Mouse (Mus musculus): ENCODE data around the gene Xpnpep1. TPM values are rescaled to one million over a fixed set of nuclear protein-coding genes. Genes with fewer than 3 reads are reported as not detected.

The Xpnpep1 gene
- polyA plus RNA-seq, 1 experiment from 2014 or later = 168 TPM

DNA sequence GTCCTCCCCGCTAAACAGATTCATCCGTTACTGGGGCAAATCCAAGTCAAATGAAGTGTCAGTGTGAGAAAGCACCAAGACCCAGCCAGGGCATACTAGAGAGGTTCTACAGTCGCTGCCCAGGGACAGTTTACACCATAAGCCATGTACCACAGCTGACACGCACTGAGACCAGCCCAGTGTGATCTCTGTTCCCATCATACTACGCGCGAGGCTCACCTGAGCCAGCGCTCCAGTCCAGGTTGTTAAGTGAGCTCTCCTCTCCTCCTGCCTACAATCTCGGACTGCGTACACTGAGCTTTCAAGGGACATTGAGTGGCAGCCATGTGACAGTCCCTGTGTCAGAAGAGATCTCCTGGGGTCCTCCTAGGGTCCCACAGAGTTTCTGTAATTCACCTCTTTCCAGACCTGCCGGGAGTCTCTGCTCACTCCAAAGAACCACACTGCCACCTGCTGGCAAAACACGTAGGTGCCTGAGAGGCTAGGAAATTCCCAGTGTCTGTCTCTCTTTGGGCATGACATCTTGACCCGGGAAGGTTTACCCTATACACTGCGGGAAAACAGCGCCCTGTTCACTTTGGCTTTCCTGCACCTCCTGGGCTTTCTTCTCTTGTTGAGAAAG lies 64.3 kb downstream of the Xpnpep1 start:
- H3K9ac ChIP-seq (ENCODE audit: low read length) = no peak overlapping the region
- no peaks in the 10 kb centered on the region for H3K36me3 ChIP-seq (ENCODE audit: control insufficient read depth, insufficient read depth, low read length)
- H3K9me3 ChIP-seq (ENCODE audit: control insufficient read depth, low read length) = no peaks in the 10 kb centered on the region
- ATAC-seq (ENCODE audit: insufficient read depth, low FRiP score, low TSS enrichment) (peak; percentile 60), DNase-seq (ENCODE audit: low spot score) (peak; percentile 78)
- 53% methylated on average over 15 of the region's 15 CpGs for WGBS
- H3K27me3 ChIP-seq (ENCODE audit: control insufficient read depth, insufficient read depth, low read length) = no peaks in the 10 kb centered on the region
- no peak overlapping the region for H3K27ac ChIP-seq (ENCODE audit: low read depth, low read length)
- H3K4me3 ChIP-seq (ENCODE audit: low read depth, low read length) = no peak overlapping the region
- no peak overlapping the region for H3K4me2 ChIP-seq (ENCODE audit: low read depth)
- H3K4me1 ChIP-seq (ENCODE audit: control insufficient read depth, insufficient read depth, low read length) = no peaks in the 10 kb centered on the region

GRCm38 (mm10) chr19:52966339-52966738 lies 73.7 kb downstream of the Xpnpep1 start:
- Histone ChIP-seq H3K4me2 (ENCODE audit: low read depth) (no peak overlapping the region), H3K27ac (ENCODE audit: low read depth, low read length) (no peak overlapping the region), H3K36me3 (ENCODE audit: control insufficient read depth, insufficient read depth, low read length) (no peaks in the 10 kb centered on the region), H3K27me3 (ENCODE audit: control insufficient read depth, insufficient read depth, low read length) (no peaks in the 10 kb centered on the region), H3K9ac (ENCODE audit: low read length) (no peak overlapping the region), H3K9me3 (ENCODE audit: control insufficient read depth, low read length) (no peaks in the 10 kb centered on the region), H3K4me1 (ENCODE audit: control insufficient read depth, insufficient read depth, low read length) (no peaks in the 10 kb centered on the region), H3K4me3 (ENCODE audit: low read depth, low read length) (no peak overlapping the region)
- DNase-seq (ENCODE audit: low spot score) = no peak
- no peak for ATAC-seq (ENCODE audit: insufficient read depth, low FRiP score, low TSS enrichment)
- WGBS = 57% methylated on average over 8 of the region's 8 CpGs

DNA sequence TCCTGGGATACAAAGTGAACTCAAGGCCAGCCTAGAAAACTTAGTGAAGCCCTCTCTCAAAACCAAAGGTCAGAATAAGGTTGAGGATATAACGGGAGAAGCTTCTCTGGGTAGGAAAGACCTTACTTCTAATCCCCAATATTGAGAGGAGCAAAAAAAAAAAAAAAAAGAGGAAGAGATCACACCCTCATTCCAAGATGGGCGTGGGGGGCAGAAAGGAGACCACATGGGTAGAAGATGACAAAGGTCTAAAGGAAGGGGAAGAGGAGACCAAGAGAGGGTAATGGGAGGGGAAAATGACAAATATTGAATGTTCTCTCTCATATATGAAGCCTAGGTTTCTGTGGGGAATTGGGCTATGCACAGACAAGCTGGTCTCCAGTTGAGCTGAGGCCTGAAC lies 77.3 kb downstream of the Xpnpep1 start:
- Histone ChIP-seq H3K27ac (ENCODE audit: low read depth, low read length) (no peak overlapping the region), H3K4me1 (ENCODE audit: control insufficient read depth, insufficient read depth, low read length) (no peaks in the 10 kb centered on the region), H3K4me2 (ENCODE audit: low read depth) (no peak overlapping the region), H3K9ac (ENCODE audit: low read length) (no peak overlapping the region), H3K27me3 (ENCODE audit: control insufficient read depth, insufficient read depth, low read length) (no peaks in the 10 kb centered on the region), H3K4me3 (ENCODE audit: low read depth, low read length) (no peak overlapping the region), H3K36me3 (ENCODE audit: control insufficient read depth, insufficient read depth, low read length) (no peaks in the 10 kb centered on the region), H3K9me3 (ENCODE audit: control insufficient read depth, low read length) (no peaks in the 10 kb centered on the region)
- WGBS = 89% methylated on average over 2 of the region's 2 CpGs
- DNase-seq (ENCODE audit: low spot score) (no peak), ATAC-seq (ENCODE audit: insufficient read depth, low FRiP score, low TSS enrichment) (no peak)

DNA sequence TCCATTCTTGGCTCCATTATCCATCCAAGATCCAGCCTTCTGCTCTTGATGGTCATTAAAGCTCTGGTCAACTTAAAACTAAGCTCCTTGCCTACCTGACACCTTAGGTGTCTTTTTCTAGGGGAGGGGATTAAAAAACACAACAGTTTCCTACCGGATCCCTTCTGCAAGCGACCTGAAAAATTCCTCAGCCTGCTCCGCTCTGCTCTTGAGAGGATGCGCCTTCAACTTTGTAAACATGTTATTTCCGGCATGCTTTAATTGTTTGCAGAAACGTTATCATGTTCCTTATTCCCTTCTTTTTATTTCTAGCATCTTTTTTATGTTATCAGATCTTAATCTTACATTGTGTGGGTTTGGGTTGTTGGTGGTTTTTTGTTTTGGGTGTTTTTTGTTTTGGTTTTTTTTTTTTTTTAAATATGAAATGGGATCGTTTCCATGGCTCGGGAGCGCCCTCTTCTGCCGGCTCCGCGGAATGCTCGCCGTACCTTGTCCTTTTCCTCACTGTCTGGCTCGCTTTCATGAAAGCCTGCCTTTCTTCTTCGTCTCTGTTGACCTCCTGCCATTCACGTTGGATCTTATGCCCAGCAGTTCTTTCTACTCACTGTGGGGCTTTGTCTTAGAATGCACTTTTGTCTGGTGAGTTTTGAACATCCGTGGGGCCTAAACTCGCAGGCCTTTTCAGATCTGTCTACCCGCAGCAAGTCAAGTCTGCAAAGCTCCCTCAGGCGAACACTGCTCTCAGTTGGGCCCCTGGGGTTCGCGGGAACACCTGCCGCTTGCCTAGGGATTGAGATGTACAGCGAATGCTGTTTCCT lies 117.1 kb downstream of the Xpnpep1 start:
- no peaks in the 10 kb centered on the region for H3K4me1 ChIP-seq (ENCODE audit: control insufficient read depth, insufficient read depth, low read length)
- ATAC-seq (ENCODE audit: insufficient read depth, low FRiP score, low TSS enrichment) = peak; percentile 51
- peak overlapping the region; percentile 28 for H3K4me2 ChIP-seq (ENCODE audit: low read depth)
- no peak overlapping the region for H3K27ac ChIP-seq (ENCODE audit: low read depth, low read length)
- no peak overlapping the region for H3K9ac ChIP-seq (ENCODE audit: low read length)
- no peaks in the 10 kb centered on the region for H3K36me3 ChIP-seq (ENCODE audit: control insufficient read depth, insufficient read depth, low read length)
- WGBS = 14% methylated on average over 25 of the region's 25 CpGs
- DNase-seq (ENCODE audit: low spot score) = peak; percentile 75
- no peak overlapping the region for H3K4me3 ChIP-seq (ENCODE audit: low read depth, low read length)
- no peaks in the 10 kb centered on the region for H3K27me3 ChIP-seq (ENCODE audit: control insufficient read depth, insufficient read depth, low read length)
- H3K9me3 ChIP-seq (ENCODE audit: control insufficient read depth, low read length) = no peaks in the 10 kb centered on the region

DNA sequence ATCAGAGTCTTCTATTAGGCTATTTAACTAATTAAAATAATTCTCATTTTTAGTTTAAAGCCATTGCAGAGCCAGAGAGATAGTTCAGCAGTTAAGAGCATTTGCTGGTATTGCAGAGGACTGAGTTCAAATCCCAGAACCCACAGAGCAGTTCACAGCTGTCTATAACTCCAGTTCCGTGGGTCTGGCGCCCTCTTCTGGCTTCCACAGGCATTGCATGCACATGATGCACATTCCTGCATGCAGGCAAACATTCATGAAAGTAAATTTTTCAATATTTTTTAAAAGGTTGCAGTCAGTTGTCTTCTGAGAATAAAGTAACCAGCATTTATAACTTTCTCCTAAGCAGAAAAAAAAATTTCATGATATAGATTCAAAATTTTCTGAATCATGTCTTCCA lies 135.8 kb downstream of the Xpnpep1 start:
- Histone ChIP-seq H3K4me1 (ENCODE audit: control insufficient read depth, insufficient read depth, low read length) (no peaks in the 10 kb centered on the region), H3K27ac (ENCODE audit: low read depth, low read length) (no peak overlapping the region), H3K36me3 (ENCODE audit: control insufficient read depth, insufficient read depth, low read length) (no peaks in the 10 kb centered on the region), H3K9ac (ENCODE audit: low read length) (no peak overlapping the region), H3K9me3 (ENCODE audit: control insufficient read depth, low read length) (no peaks in the 10 kb centered on the region), H3K4me2 (ENCODE audit: low read depth) (no peak overlapping the region), H3K4me3 (ENCODE audit: low read depth, low read length) (no peak overlapping the region), H3K27me3 (ENCODE audit: control insufficient read depth, insufficient read depth, low read length) (no peaks in the 10 kb centered on the region)
- DNase-seq (ENCODE audit: low spot score) (no peak), ATAC-seq (ENCODE audit: insufficient read depth, low FRiP score, low TSS enrichment) (no peak)
- 39% methylated on average over 2 of the region's 2 CpGs for WGBS

DNA sequence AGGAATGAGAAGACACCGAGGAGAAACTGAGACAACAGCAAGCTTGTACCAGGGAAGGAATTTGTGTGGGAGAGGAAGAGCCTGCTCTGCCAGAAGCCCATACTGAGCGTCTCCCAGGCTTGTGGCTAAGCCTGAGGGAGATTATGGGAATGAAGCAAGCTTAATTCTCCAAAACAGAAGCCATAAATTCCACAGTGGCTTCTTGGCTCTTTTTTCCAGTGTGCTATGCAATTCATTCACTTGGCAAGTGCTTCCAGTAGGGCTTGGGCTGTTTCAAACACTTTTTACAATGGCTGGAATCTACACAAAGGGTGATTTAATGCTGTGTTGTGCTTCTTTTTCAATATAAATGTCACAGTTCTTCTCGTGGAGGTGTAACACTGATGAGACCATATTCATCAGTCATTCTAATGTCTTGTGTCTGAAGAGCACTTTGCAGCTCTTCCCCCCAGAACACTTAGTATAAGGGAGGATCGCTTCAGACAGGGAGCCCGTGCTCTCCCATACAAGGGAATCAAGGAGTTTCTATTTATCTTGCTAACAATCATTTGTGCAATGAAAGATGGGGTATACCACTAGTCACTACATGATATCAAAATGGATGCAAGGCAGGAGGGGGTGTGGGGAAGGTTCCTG lies 148.1 kb downstream of the Xpnpep1 start:
- no peaks in the 10 kb centered on the region for H3K36me3 ChIP-seq (ENCODE audit: control insufficient read depth, insufficient read depth, low read length)
- H3K9me3 ChIP-seq (ENCODE audit: control insufficient read depth, low read length) = no peaks in the 10 kb centered on the region
- ATAC-seq (ENCODE audit: insufficient read depth, low FRiP score, low TSS enrichment) (peak; percentile 67), DNase-seq (ENCODE audit: low spot score) (no peak)
- no peaks in the 10 kb centered on the region; the same call in 1 of the 2 replicates for H3K4me1 ChIP-seq (ENCODE audit: control insufficient read depth, insufficient read depth, low read length)
- no peak overlapping the region for H3K27ac ChIP-seq (ENCODE audit: low read depth, low read length)
- WGBS = 46% methylated on average over 5 of the region's 5 CpGs
- no peak overlapping the region for H3K4me2 ChIP-seq (ENCODE audit: low read depth)
- no peak overlapping the region for H3K4me3 ChIP-seq (ENCODE audit: low read depth, low read length)
- no peak overlapping the region for H3K9ac ChIP-seq (ENCODE audit: low read length)
- H3K27me3 ChIP-seq (ENCODE audit: control insufficient read depth, insufficient read depth, low read length) = no peaks in the 10 kb centered on the region

Small RNA genes lying within 50 kb of the gene (microRNA-seq; reads per million reads assigned to microRNA genes)
- gene Mir6407 = not detected

Other genes with a start within 250 kb of the Xpnpep1 start
- gene Add3, start 100.2 kb upstream of the Xpnpep1 start, polyA plus RNA-seq (2014; fragmentation: Nextera tagmentation; extraction: Ambion mirVana) = 57.2 and 59.2 TPM in 2 replicates